Mouse (Mus musculus) granulocyte monocyte progenitor cell, adult 5-6 weeks (primary cell): ENCODE results near the gene BC049352. TPM values are rescaled to one million over a fixed set of nuclear protein-coding genes. Genes with fewer than 3 reads are reported as not detected.

ENCODE experiments used
- ATAC-seq: replicated peaks from 2 replicates; pipeline ENCODE4 v1.8.0; 2016; ENCODE audit warnings: mild to moderate bottlenecking, moderate TSS enrichment, inconsistent platforms; ENCODE audit not compliant: poor library complexity, severe bottlenecking
- total RNA-seq, 2 experiments: library from RNA; stranded (forward) in 1 of 2; stranded (reverse) in 1 of 2; fragments of 200-712, 200-1000 nt in 1 of 2; fragments of >200 nt in 1 of 2; fragmentation: Nextera tagmentation in 1 of 2; gene quantifications; 2 replicates each; pipeline ENCODE4 v1.2.3; 2014 to 2017

Gene BC049352
- total RNA-seq, 2 experiments from 2014 or later, result not detected

GRCm38 (mm10) chr9:45241397-45241796 lies 59.6 kb downstream of the BC049352 start:
- peak; percentile 56 for ATAC-seq

- no peak for ATAC-seq
Measured at GRCm38 (mm10) chr9:45245432-45245831, 63.6 kb downstream of the BC049352 start.

- peak; percentile 91 for ATAC-seq
Measured at GRCm38 (mm10) chr9:45246060-45246459, 64.3 kb downstream of the BC049352 start.

GRCm38 (mm10) chr9:45247536-45247935 lies 65.7 kb downstream of the BC049352 start:
- no peak for ATAC-seq

GRCm38 (mm10) chr9:45250306-45250705 lies 68.5 kb downstream of the BC049352 start:
- no peak for ATAC-seq

- ATAC-seq, result no peak; the same call in 1 of the 2 replicates
Measured at GRCm38 (mm10) chr9:45251281-45251680, 69.5 kb downstream of the BC049352 start.

GRCm38 (mm10) chr9:45251990-45252389 lies 70.2 kb downstream of the BC049352 start:
- no peak for ATAC-seq

GRCm38 (mm10) chr9:45252395-45252794 lies 70.6 kb downstream of the BC049352 start:
- ATAC-seq, result peak; percentile 28

GRCm38 (mm10) chr9:45254021-45254420 lies 72.2 kb downstream of the BC049352 start:
- no peak for ATAC-seq

GRCm38 (mm10) chr9:45254605-45255004 lies 72.8 kb downstream of the BC049352 start:
- no peak for ATAC-seq

GRCm38 (mm10) chr9:45255431-45255830 lies 73.6 kb downstream of the BC049352 start:
- ATAC-seq, result no peak

- no peak for ATAC-seq
Measured at GRCm38 (mm10) chr9:45255967-45256366, 74.2 kb downstream of the BC049352 start.

- no peak for ATAC-seq
Measured at GRCm38 (mm10) chr9:45259065-45259464, 77.3 kb downstream of the BC049352 start.

- ATAC-seq, result no peak
Measured at GRCm38 (mm10) chr9:45261466-45261865, 79.7 kb downstream of the BC049352 start.

GRCm38 (mm10) chr9:45261872-45262271 lies 80.1 kb downstream of the BC049352 start:
- ATAC-seq, result no peak

- no peak for ATAC-seq
Measured at GRCm38 (mm10) chr9:45267099-45267498, 85.3 kb downstream of the BC049352 start.

GRCm38 (mm10) chr9:45268079-45268478 lies 86.3 kb downstream of the BC049352 start:
- peak; percentile 66 for ATAC-seq

GRCm38 (mm10) chr9:45268597-45269325 lies 87.0 kb downstream of the BC049352 start, which contains the start of gene Il10ra:
Gene Il10ra (minus strand): TSS chr9:45269149.
- ATAC-seq, result peak; percentile 67

GRCm38 (mm10) chr9:45272213-45272612 lies 90.4 kb downstream of the BC049352 start:
- ATAC-seq, result peak; percentile 20

GRCm38 (mm10) chr9:45274218-45274617 lies 92.4 kb downstream of the BC049352 start:
- ATAC-seq, result peak; percentile 79

- peak; percentile 54 for ATAC-seq
Measured at GRCm38 (mm10) chr9:45274635-45275034, 92.8 kb downstream of the BC049352 start.

GRCm38 (mm10) chr9:45280059-45280458 lies 98.3 kb downstream of the BC049352 start:
- no peak for ATAC-seq
